Mouse (Mus musculus) forebrain, embryonic 11.5 days (tissue): ENCODE results near the gene Rnf114. TPM values are rescaled to one million over a fixed set of nuclear protein-coding genes. Genes with fewer than 3 reads are reported as not detected.
A peak's percentile ranks its signal among the peaks of the same experiment; 100 is the strongest.

ENCODE experiments used
- ATAC-seq: fragments of 200-750 bp; cut with Nextera tagmentation; replicated peaks from 2 replicates; pipeline ENCODE4 v1.8.0; 2017; ENCODE audit warnings: moderate TSS enrichment; ENCODE audit not compliant: low FRiP score
- DNase-seq: peaks from one replicate; pipeline ENCODE4 v3.0.0-alpha.2; 2017; ENCODE audit warnings: low spot score
- H3K27ac ChIP-seq: fragments of 300-500 bp; sonication (generic); 2 replicates; pipeline ENCODE4 v1.5.1; 2014; ENCODE audit warnings: low read depth, low read length
- H3K27me3 ChIP-seq: fragments of 300-500 bp; sonication (generic); 2 replicates; pipeline ENCODE4 v1.6.1; 2014; ENCODE audit warnings: mild to moderate bottlenecking, low read length, mixed read lengths; ENCODE audit not compliant: control insufficient read depth, insufficient read depth
- H3K36me3 ChIP-seq: fragments of 300-500 bp; sonication (generic); 2 replicates; pipeline ENCODE4 v1.6.1; 2014; ENCODE audit warnings: mild to moderate bottlenecking, low read length, moderate library complexity, mixed read lengths; ENCODE audit not compliant: control insufficient read depth, insufficient read depth
- H3K4me1 ChIP-seq: fragments of 300-500 bp; sonication (generic); replicated peaks from 2 replicates; pipeline ENCODE4 v1.6.1; 2014; ENCODE audit warnings: low read length, mixed read lengths; ENCODE audit not compliant: control insufficient read depth, insufficient read depth
- H3K4me2 ChIP-seq: fragments of 300-500 bp; sonication (generic); 2 replicates; pipeline ENCODE4 v1.6.1; 2014; ENCODE audit warnings: low read depth, mild to moderate bottlenecking, low read length, moderate library complexity, mixed read lengths; ENCODE audit not compliant: severe bottlenecking
- H3K4me3 ChIP-seq: fragments of 300-500 bp; sonication (generic); 2 replicates; pipeline ENCODE4 v1.5.1; 2014; ENCODE audit warnings: low read depth, low read length
- H3K9ac ChIP-seq: fragments of 300-500 bp; sonication (generic); 2 replicates; pipeline ENCODE4 v1.6.1; 2014; ENCODE audit warnings: low read length
- H3K9me3 ChIP-seq: fragments of 300-500 bp; sonication (generic); 2 replicates; pipeline ENCODE4 v1.6.1; 2016; ENCODE audit warnings: low read length, mixed read lengths; ENCODE audit not compliant: control insufficient read depth
- WGBS: fragments of 180-500 bp; shearing (Covaris S2); extraction: QIAGEN DNeasy Blood & Tissue Kit; methylation state at CpG from one replicate; pipeline ENCODE4 v1.1.7; 2014; 5-methylcytosine and 5-hydroxymethylcytosine counted together
- polyA plus RNA-seq: library from polyadenylated mRNA; unstranded; fragments of >200 nt; fragmentation: Nextera tagmentation; extraction: Ambion mirVana; gene quantifications from 2 replicates; pipeline ENCODE4 v1.2.1, GENCODE M21; 2014

The Rnf114 gene
- polyA plus RNA-seq, 1 experiment from 2014 or later = 133 TPM

DNA sequence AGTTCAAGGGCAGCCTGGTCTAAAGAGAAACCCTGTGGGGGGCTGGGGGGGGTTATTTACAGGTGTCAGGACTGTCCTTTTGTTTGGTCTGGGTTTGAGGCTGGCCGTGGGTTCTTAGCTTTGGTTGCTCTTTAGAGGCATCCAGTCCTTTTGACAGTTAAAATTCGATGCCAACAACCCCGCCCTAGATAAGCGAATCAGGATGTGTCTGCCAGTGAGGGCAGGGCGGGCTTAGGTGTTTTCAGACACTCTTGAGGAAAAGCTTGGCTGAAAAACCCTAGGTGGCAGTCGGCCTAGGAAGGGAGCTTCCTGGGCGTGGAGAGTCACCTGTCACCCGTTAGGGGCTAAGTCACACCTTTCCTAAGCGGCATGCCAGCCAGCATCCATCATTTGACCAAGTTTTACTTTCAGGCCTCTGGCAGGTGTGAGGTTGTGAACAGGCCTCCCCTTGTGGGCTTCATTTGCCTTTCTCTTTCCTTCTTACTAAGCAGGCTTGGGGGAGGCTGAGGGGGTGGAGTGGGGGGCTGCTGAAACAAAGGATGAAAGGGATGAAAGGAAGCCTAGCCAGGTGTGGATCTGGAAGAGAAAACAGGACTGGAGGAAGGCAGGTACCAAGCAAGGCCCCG is 44.0 kb downstream of the Rnf114 start:
- DNase-seq (no peak), ATAC-seq (no peak)
- 39% methylated on average over 10 of the region's 10 CpGs for WGBS
- Histone ChIP-seq H3K4me1 (peaks cover 23% of the 10 kb centered on the region; the same call in 1 of the 2 replicates), H3K36me3 (no peaks in the 10 kb centered on the region), H3K4me3 (no peak overlapping the region), H3K27ac (no peak overlapping the region), H3K9ac (no peak overlapping the region), H3K9me3 (no peaks in the 10 kb centered on the region), H3K27me3 (peaks cover 38% of the 10 kb centered on the region), H3K4me2 (no peak overlapping the region)

GRCm38 (mm10) chr2:167537476-167538297 is 45.2 kb downstream of the Rnf114 start, which contains the start of gene Snai1:
Snai1 (plus strand) TSS chr2:167538195.
- Histone ChIP-seq H3K4me2 (peak within 1 kb of the TSS; percentile 71), H3K27ac (no peak within 1 kb of the TSS), H3K4me1 (peaks cover 24% of the 10 kb centered on the region; the same call in 1 of the 2 replicates)

DNA sequence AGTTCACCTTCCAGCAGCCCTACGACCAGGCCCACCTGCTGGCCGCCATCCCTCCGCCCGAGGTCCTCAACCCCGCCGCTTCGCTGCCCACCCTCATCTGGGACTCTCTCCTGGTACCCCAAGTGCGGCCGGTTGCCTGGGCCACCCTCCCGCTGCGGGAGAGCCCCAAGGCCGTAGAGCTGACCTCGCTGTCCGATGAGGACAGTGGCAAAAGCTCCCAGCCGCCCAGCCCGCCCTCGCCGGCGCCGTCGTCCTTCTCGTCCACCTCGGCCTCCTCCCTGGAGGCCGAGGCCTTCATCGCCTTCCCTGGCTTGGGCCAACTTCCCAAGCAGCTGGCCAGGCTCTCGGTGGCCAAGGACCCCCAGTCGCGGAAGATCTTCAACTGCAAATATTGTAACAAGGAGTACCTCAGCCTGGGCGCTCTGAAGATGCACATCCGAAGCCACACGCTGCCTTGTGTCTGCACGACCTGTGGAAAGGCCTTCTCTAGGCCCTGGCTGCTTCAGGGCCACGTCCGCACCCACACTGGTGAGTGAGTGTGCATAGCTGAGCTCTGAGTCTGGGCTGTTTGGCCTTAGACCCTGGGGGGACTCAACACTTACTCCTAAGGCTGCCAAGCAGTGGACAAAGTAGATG is 46.3 kb downstream of the Rnf114 start:
- Histone ChIP-seq H3K4me1 (peaks cover 27% of the 10 kb centered on the region; the same call in 1 of the 2 replicates), H3K9me3 (no peaks in the 10 kb centered on the region), H3K9ac (peak overlapping the region; percentile 9; the same call in 1 of the 2 replicates), H3K36me3 (no peaks in the 10 kb centered on the region), H3K27me3 (peaks cover 38% of the 10 kb centered on the region), H3K4me3 (peak overlapping the region; percentile 39), H3K27ac (no peak overlapping the region), H3K4me2 (peak overlapping the region; percentile 71)
- 22% methylated on average over 34 of the region's 34 CpGs for WGBS
- ATAC-seq (no peak), DNase-seq (peak; percentile 65)

More at GRCm38 (mm10) chr2:167537476-167538297, 45.2 kb downstream of the Rnf114 start, which contains the start of gene Snai1:
- Histone ChIP-seq H3K36me3 (no peaks in the 10 kb centered on the region), H3K9me3 (no peaks in the 10 kb centered on the region), H3K4me3 (peak within 1 kb of the TSS; percentile 39), H3K9ac (peak within 1 kb of the TSS; percentile 49), H3K27me3 (peaks cover 38% of the 10 kb centered on the region)
- 1% methylated on average over 58 of the region's 58 CpGs for WGBS
- peak; percentile 97 for DNase-seq
- peak; percentile 95 for ATAC-seq

GRCm38 (mm10) chr2:167539536-167540476 is 47.4 kb downstream of the Rnf114 start:
- DNase-seq (peak; percentile 54), ATAC-seq (no peak)
- H3K4me2 ChIP-seq = peak overlapping the region; percentile 71
- WGBS = 16% methylated on average over 14 of the region's 14 CpGs
- H3K27me3 ChIP-seq = peaks cover 38% of the 10 kb centered on the region
- no peaks in the 10 kb centered on the region for H3K9me3 ChIP-seq
- peaks cover 27% of the 10 kb centered on the region; the same call in 1 of the 2 replicates for H3K4me1 ChIP-seq
- no peak overlapping the region for H3K27ac ChIP-seq
- peak overlapping the region; percentile 24; the same call in 1 of the 2 replicates for H3K9ac ChIP-seq
- H3K4me3 ChIP-seq = peak overlapping the region; percentile 39
- no peaks in the 10 kb centered on the region for H3K36me3 ChIP-seq

GRCm38 (mm10) chr2:167540477-167541110 is 48.1 kb downstream of the Rnf114 start:
- no peaks in the 10 kb centered on the region for H3K36me3 ChIP-seq
- no peaks in the 10 kb centered on the region for H3K9me3 ChIP-seq
- peak overlapping the region; percentile 35 for H3K4me2 ChIP-seq
- no peak for ATAC-seq
- peak overlapping the region; percentile 24; the same call in 1 of the 2 replicates for H3K9ac ChIP-seq
- H3K4me1 ChIP-seq = peaks cover 27% of the 10 kb centered on the region; the same call in 1 of the 2 replicates
- no peak for DNase-seq
- H3K27ac ChIP-seq = no peak overlapping the region
- 9% methylated on average over 12 of the region's 12 CpGs for WGBS
- peak overlapping the region; percentile 39 for H3K4me3 ChIP-seq
- H3K27me3 ChIP-seq = peaks cover 38% of the 10 kb centered on the region

DNA sequence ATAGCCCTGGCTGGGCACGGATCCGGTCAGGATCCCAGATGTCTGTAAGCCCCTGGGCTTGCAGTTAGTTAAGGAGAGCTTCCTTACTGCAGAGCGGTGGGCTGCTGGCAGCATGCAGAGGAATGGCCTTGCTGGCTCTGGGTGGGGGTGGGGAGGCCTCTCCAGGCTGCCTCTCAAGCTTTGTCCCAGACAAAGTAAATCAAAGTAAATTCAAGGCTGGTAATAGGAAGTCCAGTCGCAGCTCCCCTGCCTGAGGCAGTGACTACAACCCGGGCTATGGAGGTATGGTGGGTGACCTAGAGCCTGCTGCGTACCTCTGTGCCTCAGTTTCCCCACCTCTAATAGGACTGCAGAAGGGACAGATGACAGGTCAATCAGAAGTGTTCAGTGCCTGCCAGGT is 48.9 kb downstream of the Rnf114 start:
- no peak overlapping the region for H3K9ac ChIP-seq
- H3K27ac ChIP-seq = no peak overlapping the region

DNA sequence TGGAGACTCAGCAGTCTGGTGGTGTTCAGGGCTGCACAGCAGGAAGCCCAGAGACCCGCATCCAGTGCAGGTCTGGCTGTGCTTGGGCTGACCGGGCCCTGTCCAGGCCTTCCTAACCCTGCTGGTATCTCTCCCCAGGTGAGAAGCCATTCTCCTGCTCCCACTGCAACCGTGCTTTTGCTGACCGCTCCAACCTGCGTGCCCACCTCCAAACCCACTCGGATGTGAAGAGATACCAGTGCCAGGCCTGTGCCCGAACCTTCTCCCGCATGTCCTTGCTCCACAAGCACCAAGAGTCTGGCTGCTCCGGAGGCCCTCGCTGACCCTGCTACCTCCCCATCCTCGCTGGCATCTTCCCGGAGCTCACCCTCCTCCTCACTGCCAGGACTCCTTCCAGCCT is 49.3 kb downstream of the Rnf114 start:
- peaks cover 33% of the 10 kb centered on the region for H3K27me3 ChIP-seq
- no peaks in the 10 kb centered on the region for H3K36me3 ChIP-seq
- no peak overlapping the region; the same call in 1 of the 2 replicates for H3K4me3 ChIP-seq
- DNase-seq = no peak
- no peak for ATAC-seq
- no peaks in the 10 kb centered on the region for H3K9me3 ChIP-seq
- H3K27ac ChIP-seq = no peak overlapping the region
- no peak overlapping the region for H3K9ac ChIP-seq
- 66% methylated on average over 12 of the region's 12 CpGs for WGBS
- peaks cover 27% of the 10 kb centered on the region; the same call in 1 of the 2 replicates for H3K4me1 ChIP-seq
- H3K4me2 ChIP-seq = no peak overlapping the region; the same call in 1 of the 2 replicates

More for the DNA sequence above, 48.9 kb downstream of the Rnf114 start:
- ATAC-seq (no peak), DNase-seq (peak; percentile 58)
- H3K4me2 ChIP-seq = peak overlapping the region; percentile 35; the same call in 1 of the 2 replicates
- peaks cover 27% of the 10 kb centered on the region; the same call in 1 of the 2 replicates for H3K4me1 ChIP-seq
- no peaks in the 10 kb centered on the region for H3K9me3 ChIP-seq
- peaks cover 36% of the 10 kb centered on the region for H3K27me3 ChIP-seq
- H3K36me3 ChIP-seq = no peaks in the 10 kb centered on the region
- 9% methylated on average over 6 of the region's 6 CpGs for WGBS
- peak overlapping the region; percentile 3; the same call in 1 of the 2 replicates for H3K4me3 ChIP-seq
